Mouse (Mus musculus) stomach, postnatal 0 days (tissue): ENCODE measurements at regions not wholly inside any gene's neighbourhood (a gene's known extent, or its start where the extent isn't known, plus 50 kb on each side); places are given as distances from the start of the nearest gene placed in this dataset.

ENCODE experiments used
- CTCF ChIP-seq: IDR thresholded peaks from 2 replicates; pipeline ENCODE4 v1.5.1; 2016; ENCODE audit warnings: antibody characterized with exemption, low read depth, mild to moderate bottlenecking, moderate library complexity
- EP300 ChIP-seq: optimal IDR thresholded peaks from 2 replicates; pipeline ENCODE3; 2016; ENCODE audit warnings: antibody characterized with exemption

GRCm38 (mm10) chr11:45750249-45750648 is 101.6 kb upstream of the Clint1 start:
- TF ChIP-seq EP300, result no peak
- no peak for TF ChIP-seq CTCF
